In genomic region chr12:51866226-51866910, GRCm38 (mm10) we compare ENCODE assay signal across 8 mouse cellular contexts. TPM values are rescaled to one million over a fixed set of nuclear protein-coding genes. Genes with fewer than 3 reads are reported as not detected.
DNase-seq lines count a peak whose midpoint lies in the region; ATAC-seq and TF ChIP-seq lines count a peak whose summit lies in the region.

No protein-coding gene starts in this region.

- no peak for TF ChIP-seq CTCF in C2C12 (IDR thresholded peaks at IDR 0.05; ENCODE audit: control insufficient read depth, insufficient read depth, insufficient read length)
- no peak for TF ChIP-seq CTCF in embryonic fibroblast, embryonic 13.5 days (IDR thresholded peaks at IDR 0.05; ENCODE audit: borderline replicate concordance, insufficient read depth, low read length)

- no peak for TF ChIP-seq POLR2A in embryonic fibroblast, embryonic 13.5 days (IDR thresholded peaks at IDR 0.05; ENCODE audit: low read depth, low read length)

- no peak overlapping the region for H3ac ChIP-seq in C2C12 (ENCODE audit: control insufficient read depth, insufficient read length, low read depth)

- ATAC-seq in midbrain, embryonic 13.5 days, result no peak

- H3K27me3 ChIP-seq in C2C12 (ENCODE audit: control insufficient read depth, insufficient read depth, insufficient read length), result no peaks in the 10 kb centered on the region
- H3K27me3 ChIP-seq in midbrain, embryonic 13.5 days, result peaks cover 11% of the 10 kb centered on the region

- no peak overlapping the region for H3K9ac ChIP-seq in midbrain, embryonic 13.5 days (replicated peaks)

- H3K27ac ChIP-seq in embryonic fibroblast, embryonic 13.5 days (ENCODE audit: insufficient read depth, low read length), result peak overlapping the region; percentile 70; the same call in 1 of the 2 replicates
- peak overlapping the region; percentile 68 for H3K27ac ChIP-seq in midbrain, embryonic 13.5 days

- H3K36me3 ChIP-seq in C2C12 (ENCODE audit: control insufficient read depth, insufficient read depth), result no peaks in the 10 kb centered on the region
- H3K36me3 ChIP-seq in midbrain, embryonic 13.5 days, result no peaks in the 10 kb centered on the region

- H3K4me2 ChIP-seq in midbrain, embryonic 13.5 days (replicated peaks), result no peak overlapping the region

- 63% methylated on average over 13 of the region's 13 CpGs for WGBS in midbrain, embryonic 13.5 days

- H3K79me3 ChIP-seq in C2C12 (ENCODE audit: low read depth), result no peaks in the 10 kb centered on the region

- DNase-seq in heart, adult 18-20 months, result peak; percentile 64 to 80
- no peak for DNase-seq in heart, postnatal 4 days
- DNase-seq in induced T-regulatory cell, adult 2 months (ENCODE audit: low read depth), result peak; percentile 96
- no peak for DNase-seq in testis, postnatal 14 days (ENCODE audit: low spot score)
- no peak for DNase-seq in spleen, postnatal 4 days (ENCODE audit: low spot score in 2 of 2)

- H3K79me2 ChIP-seq in C2C12 (ENCODE audit: control insufficient read depth, insufficient read depth), result no peaks in the 10 kb centered on the region

- H3K4me3 ChIP-seq in C2C12 (ENCODE audit: insufficient read depth, poor library complexity, severe bottlenecking), result no peak overlapping the region
- H3K4me3 ChIP-seq in embryonic fibroblast, embryonic 13.5 days (ENCODE audit: insufficient read depth, low read length), result no peak overlapping the region
- H3K4me3 ChIP-seq in midbrain, embryonic 13.5 days (replicated peaks), result no peak overlapping the region

- no peaks in the 10 kb centered on the region for H3K9me3 ChIP-seq in midbrain, embryonic 13.5 days

- H3K4me1 ChIP-seq in embryonic fibroblast, embryonic 13.5 days (ENCODE audit: control insufficient read depth, insufficient read depth, low read length), result peaks cover 18% of the 10 kb centered on the region
- peaks cover 23% of the 10 kb centered on the region for H3K4me1 ChIP-seq in midbrain, embryonic 13.5 days (replicated peaks)

TF ChIP-seq in C2C12, 6 proteins besides CTCF, POLR2A, EP300 and RAD21:
- TF ChIP-seq MAX (IDR thresholded peaks at IDR 0.05) (no peak), CEBPB (IDR thresholded peaks at IDR 0.05; ENCODE audit: low read depth) (peak; percentile 38)

RNA-seq across cellular contexts. Expression of gene Hectd1, which starts 37.0 kb away (rescaled TPM):
- total RNA-seq in heart, adult 18-20 months (2021), result 10 to 100 TPM; 78.2 to 80.3 TPM
- 10 to 100 TPM; 96.8 to 99.6 TPM for total RNA-seq in heart, postnatal 4 days (2021)
- polyA plus RNA-seq in C2C12 (2012; fragmentation: generic; extraction: Trizol), result 17.4 TPM
- 92.4 and 93.5 TPM in 2 replicates for polyA plus RNA-seq in embryonic fibroblast, embryonic 13.5 days (2011; ENCODE audit: insufficient read length, low read depth, missing spikeins)
- 37.0 and 37.2 TPM in 2 replicates for polyA plus RNA-seq in midbrain, embryonic 13.5 days (2015; fragmentation: Nextera tagmentation; extraction: Ambion mirVana)

Comparison
In these comparisons a context has a peak if more than half of its experiments do, and no peak if none do; other contexts are left out.
1. DNase-seq: peak in heart, adult 18-20 months (2 of 2) and induced T-regulatory cell, adult 2 months (single experiment); none in heart, postnatal 4 days (single experiment), testis, postnatal 14 days (single experiment) and spleen, postnatal 4 days (0 of 2).